Mouse (Mus musculus): ENCODE measurements around the gene Pex1.
A peak's percentile ranks its signal among the peaks of the same experiment; 100 is the strongest.

Gene Pex1

GRCm38 (mm10) chr5:3631512-3632271, 35.8 kb downstream of the Pex1 start:
- TF ChIP-seq GATA4 (IDR thresholded peaks at IDR 0.05; ENCODE audit: insufficient replicate concordance, low read length): no peak

GRCm38 (mm10) chr5:3632285-3632684, 36.4 kb downstream of the Pex1 start:
- no peak for TF ChIP-seq GATA4 (IDR thresholded peaks at IDR 0.05; ENCODE audit: insufficient replicate concordance, low read length)

DNA sequence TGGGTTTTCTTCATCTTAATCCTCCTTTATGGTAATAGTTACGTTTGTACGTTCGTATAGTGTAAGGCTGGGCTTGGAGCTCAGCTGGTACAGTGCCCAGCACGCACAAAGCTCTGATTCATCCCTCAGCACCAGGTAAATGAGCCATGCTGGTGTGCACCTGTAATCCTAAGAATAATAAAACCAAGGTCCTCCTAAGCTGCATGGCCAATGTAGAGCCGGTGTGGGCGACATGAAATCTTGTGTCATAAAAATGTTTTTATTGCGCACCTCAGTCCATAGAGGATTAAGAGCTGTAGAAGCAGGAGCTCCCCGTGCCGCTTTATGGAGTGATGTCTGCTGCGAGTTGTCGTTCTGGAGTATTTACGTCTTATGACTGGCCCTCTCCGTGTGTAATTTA, 37.4 kb downstream of the Pex1 start:
- no peak for TF ChIP-seq GATA4 (IDR thresholded peaks at IDR 0.05; ENCODE audit: insufficient replicate concordance, low read length)

DNA sequence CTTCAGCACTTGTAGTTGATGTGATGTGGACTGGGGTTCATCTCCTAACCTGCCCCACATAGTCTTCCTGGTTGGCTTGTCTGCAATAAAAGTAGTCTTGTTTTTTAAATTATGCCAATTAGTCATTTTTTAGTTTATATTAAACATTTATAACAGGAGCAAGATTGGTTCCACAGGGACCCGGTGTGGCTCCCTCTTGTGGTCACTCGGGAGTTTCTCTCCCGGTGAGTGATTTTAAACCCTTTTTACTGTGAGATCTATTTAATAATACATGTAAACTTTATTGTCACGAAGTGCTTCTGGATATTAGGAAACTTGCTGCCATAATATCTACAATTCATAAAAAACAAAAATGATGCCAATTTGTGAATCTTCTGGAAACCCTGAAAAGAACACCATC, 38.1 kb downstream of the Pex1 start:
- TF ChIP-seq GATA4 (IDR thresholded peaks at IDR 0.05; ENCODE audit: insufficient replicate concordance, low read length): no peak

DNA sequence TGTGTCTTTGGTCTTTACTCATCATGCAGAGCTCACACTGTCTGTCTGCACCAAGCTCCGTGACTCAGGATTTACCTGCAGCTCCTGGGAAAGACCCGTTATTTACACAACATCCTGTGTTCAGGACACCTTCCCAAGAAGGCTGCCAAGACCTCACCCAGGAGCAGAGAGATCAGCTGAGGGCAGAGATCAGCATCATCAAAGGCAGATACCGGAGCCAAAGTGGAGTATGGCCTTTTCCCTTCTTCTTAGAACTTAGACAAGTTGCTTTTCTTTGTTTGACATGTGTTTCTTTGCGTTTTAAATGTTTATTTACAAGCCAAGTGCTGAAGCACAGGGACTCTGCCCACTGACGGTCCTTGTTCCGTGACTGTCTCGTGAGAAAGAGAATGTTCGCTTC, 39.4 kb downstream of the Pex1 start:
- no peak for TF ChIP-seq GATA4 (IDR thresholded peaks at IDR 0.05; ENCODE audit: insufficient replicate concordance, low read length)

GRCm38 (mm10) chr5:3644621-3645020, 48.8 kb downstream of the Pex1 start:
- TF ChIP-seq GATA4 (IDR thresholded peaks at IDR 0.05; ENCODE audit: insufficient replicate concordance, low read length): no peak

- no peak for TF ChIP-seq GATA4 (IDR thresholded peaks at IDR 0.05; ENCODE audit: insufficient replicate concordance, low read length)
These were observed 49.5 kb downstream of the Pex1 start for GRCm38 (mm10) chr5:3645326-3645725.

DNA sequence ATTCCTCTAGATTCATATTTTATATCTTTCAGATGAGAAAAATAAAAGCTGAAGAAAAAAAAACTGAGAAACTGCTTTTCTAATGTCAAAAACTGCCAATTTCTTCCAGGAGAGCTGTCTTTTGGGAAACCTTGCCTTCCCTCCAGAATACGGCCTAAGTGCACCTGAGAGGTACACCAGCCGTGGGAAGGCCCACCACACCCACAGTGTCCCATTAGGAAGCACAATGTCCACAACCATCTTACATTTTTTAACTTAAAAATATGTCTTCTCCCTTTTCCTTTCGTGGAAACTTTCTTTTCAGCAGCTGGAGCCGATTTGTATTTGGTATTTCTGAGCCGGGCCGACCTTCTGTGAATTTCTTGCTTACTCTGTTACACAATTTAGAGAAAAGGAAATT, 50.7 kb downstream of the Pex1 start:
- TF ChIP-seq GATA4 (IDR thresholded peaks at IDR 0.05; ENCODE audit: insufficient replicate concordance, low read length): no peak

- TF ChIP-seq GATA4 (IDR thresholded peaks at IDR 0.05; ENCODE audit: insufficient replicate concordance, low read length): no peak
These were observed 51.3 kb downstream of the Pex1 start for GRCm38 (mm10) chr5:3646991-3647707.

DNA sequence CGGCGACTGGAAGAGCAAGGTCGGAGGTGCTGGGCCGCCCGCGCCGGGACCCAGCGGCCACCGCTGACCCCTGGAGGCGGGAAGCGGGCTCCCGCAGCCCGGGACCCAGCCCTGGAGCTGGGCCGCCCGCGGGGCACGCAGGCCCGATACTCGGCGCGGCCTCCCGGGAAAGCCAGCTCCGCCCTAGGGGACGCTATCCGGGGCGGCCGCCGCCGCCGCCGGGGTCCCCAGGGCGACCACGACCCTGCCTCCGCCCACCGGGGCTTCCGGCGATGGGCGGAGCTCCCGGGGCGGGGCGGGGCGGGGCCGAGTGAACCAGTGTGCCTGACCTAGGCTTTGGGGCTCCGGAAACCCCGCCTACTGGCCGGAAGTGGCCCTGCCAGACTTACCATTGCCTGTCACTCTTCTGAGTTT, 51.8 kb downstream of the Pex1 start:
- TF ChIP-seq GATA4 (IDR thresholded peaks at IDR 0.05; ENCODE audit: insufficient replicate concordance, low read length): 0 out of 2 replicates have a peak, but pooled peaks have one; percentile 23

- TF ChIP-seq GATA4 (IDR thresholded peaks at IDR 0.05; ENCODE audit: insufficient replicate concordance, low read length): no peak
These were observed 52.5 kb downstream of the Pex1 start for GRCm38 (mm10) chr5:3648206-3648848.

GRCm38 (mm10) chr5:3648849-3649210, 53.0 kb downstream of the Pex1 start:
- TF ChIP-seq GATA4 (IDR thresholded peaks at IDR 0.05; ENCODE audit: insufficient replicate concordance, low read length): no peak

DNA sequence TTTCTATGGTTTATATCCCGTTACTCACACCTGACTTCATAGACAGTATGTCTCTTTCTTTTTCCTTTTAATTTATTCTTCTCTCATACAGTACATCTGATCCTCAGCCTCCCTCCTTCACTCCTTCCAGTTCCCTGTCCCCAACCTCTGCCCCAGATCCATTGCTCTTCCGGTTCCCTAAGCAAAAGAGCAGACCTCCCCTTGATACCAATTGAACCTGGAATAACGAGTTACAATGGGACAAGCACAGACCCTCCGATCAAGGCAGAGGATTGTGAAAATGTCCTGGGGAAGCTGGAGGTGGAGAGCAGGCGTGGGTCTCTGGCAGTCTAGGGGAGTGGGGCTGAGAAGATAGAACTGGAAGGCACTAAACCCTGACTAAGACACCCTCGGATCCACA, 55.0 kb downstream of the Pex1 start, which contains the start of gene Tmbim7:
Gene Tmbim7, plus strand, starts transcription at position 301 of the 400 bp plus-strand sequence.
- no peak for TF ChIP-seq GATA4 (IDR thresholded peaks at IDR 0.05; ENCODE audit: insufficient replicate concordance, low read length)

GRCm38 (mm10) chr5:3651621-3652020, 55.8 kb downstream of the Pex1 start:
- TF ChIP-seq GATA4 (IDR thresholded peaks at IDR 0.05; ENCODE audit: insufficient replicate concordance, low read length): no peak

- no peak for TF ChIP-seq GATA4 (IDR thresholded peaks at IDR 0.05; ENCODE audit: insufficient replicate concordance, low read length)
These were observed 57.9 kb downstream of the Pex1 start for GRCm38 (mm10) chr5:3653801-3654200.

- no peak for TF ChIP-seq GATA4 (IDR thresholded peaks at IDR 0.05; ENCODE audit: insufficient replicate concordance, low read length)
These were observed 61.2 kb downstream of the Pex1 start, which contains the start of gene Gatad1 for GRCm38 (mm10) chr5:3657085-3657484. Gene Gatad1, minus strand, starts transcription at chr5:3657185.

Data from liver, adult (tissue).